Mouse (Mus musculus) spleen, adult 2 months (tissue): ENCODE measurements around the gene Zfp65.

Experiments
- CTCF ChIP-seq: fragments of 200-500 bp; IDR thresholded peaks from 2 replicates; pipeline ENCODE4 v1.5.1; 2011; ENCODE audit warnings: mild to moderate bottlenecking, inconsistent platforms; ENCODE audit not compliant: insufficient read depth, insufficient read length, insufficient replicate concordance; ENCODE audit errors: extremely low read depth
- POLR2A ChIP-seq: fragments of 200-500 bp; IDR thresholded peaks from 2 replicates; pipeline ENCODE4 v1.6.1; 2011; ENCODE audit warnings: low read depth, low read length, inconsistent platforms

GRCm38 (mm10) chr13:67759966-67760365, 31.0 kb upstream of the Zfp65 start:
- TF ChIP-seq CTCF (no peak), POLR2A (no peak)
